Mouse (Mus musculus) heart, adult 9 months (tissue): ENCODE measurements at regions not wholly inside any gene's neighbourhood (a gene's known extent, or its start where the extent isn't known, plus 50 kb on each side); places are given as distances from the start of the nearest gene placed in this dataset.

Experiments
- DNase-seq, 2 experiments: peaks; one replicate each; pipeline ENCODE4 v3.0.0; 2022; ENCODE audit warnings: low spot score in 2 of 2

DNA sequence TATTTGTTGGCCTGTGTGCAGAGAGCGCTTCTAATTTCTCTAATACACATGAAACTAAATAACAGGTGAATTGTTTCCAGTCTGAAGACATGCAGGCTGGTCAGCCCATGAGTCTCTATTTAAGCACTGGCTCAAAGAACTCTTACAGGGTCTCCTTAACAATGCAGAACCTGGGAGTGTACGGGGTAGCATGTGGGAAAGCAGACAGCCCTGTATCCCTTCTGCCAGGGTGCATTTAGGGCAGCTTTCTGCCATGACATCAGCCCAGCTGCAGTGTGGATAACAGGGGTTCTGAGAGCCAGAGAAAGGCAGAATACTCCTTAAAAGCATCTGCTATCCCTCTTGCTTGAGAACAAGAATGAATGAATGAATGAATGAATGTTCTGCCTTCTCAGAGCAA, 164.7 kb downstream of the Grb14 start:
- DNase-seq = no peak

DNA sequence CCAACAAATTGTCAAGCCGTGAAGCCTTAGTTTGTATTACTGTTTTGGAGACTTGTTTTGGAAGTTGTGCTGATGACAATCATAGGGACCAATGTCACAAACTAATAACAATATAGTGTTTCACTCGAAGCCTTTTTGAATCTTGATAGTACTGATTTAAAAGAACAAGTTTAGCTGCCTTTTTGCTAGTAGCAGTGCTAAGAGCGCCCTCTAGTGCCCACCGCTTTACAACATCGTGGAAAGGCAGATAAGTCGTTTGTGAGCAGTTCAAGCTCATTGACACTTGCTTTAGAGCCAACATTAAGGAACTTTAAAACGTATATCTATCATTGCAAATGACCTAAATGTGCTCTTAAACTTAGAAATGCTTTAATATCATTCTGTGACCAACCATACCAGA, 170.9 kb downstream of the Grb14 start:
- DNase-seq = peak in 1 of 2 experiments; percentile 22

DNA sequence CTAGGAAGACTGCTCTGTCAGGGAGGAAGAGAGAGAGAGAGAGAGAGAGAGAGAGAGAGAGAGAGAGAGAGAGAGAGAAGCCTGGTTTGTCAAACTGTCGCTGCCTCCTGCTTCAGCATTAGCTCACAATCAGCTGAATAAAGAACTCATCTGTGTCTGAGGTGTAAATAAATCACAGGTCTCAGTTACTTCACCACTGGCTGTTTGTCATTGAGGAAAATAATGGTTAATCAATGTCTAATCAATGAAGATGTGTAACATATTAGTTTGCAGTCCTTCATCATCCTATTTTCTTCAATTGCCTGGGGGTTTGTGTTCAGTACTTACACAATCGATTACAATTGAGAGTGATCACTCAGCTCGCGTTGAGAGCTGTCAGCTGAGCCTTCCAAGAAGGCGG, 171.9 kb downstream of the Grb14 start:
- no peak for DNase-seq

DNA sequence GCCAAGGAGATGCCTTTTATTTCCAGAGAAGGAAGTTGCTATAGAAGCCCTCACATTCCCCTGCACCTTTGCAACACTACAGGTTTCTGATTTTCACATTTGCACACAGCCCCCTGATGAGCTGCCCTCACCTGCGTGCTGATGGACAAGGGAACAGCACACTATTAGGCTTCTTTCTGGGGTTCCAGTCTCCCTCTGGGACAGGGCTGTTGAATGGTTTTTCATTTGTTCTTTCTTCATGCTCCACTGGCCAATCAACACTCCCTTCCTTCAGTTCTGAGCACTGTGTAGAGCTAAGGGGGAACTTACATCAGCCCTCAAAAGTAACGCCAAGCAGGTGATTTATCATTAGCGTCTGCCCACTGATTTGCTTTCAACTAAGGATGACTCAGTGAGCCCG, 173.7 kb downstream of the Grb14 start:
- DNase-seq = no peak

DNA sequence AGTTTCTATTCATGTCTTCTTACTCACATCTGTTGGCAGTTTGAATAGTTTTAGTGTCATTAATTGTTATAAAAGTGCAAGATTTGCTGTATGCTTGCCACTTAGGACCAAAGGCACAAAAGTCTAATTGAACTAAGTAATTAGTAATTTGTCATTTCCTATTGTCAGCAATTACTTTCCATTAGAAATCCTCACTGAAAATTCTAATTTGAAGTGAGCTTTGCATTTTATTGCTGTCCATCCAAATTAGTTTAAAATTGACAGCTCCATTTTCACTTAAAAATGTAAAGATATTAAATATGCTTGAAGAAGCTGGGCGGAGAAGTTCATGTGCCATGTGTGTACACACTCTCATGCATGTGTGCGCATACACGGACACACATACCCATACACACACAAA, 174.1 kb downstream of the Grb14 start:
- DNase-seq = no peak

DNA sequence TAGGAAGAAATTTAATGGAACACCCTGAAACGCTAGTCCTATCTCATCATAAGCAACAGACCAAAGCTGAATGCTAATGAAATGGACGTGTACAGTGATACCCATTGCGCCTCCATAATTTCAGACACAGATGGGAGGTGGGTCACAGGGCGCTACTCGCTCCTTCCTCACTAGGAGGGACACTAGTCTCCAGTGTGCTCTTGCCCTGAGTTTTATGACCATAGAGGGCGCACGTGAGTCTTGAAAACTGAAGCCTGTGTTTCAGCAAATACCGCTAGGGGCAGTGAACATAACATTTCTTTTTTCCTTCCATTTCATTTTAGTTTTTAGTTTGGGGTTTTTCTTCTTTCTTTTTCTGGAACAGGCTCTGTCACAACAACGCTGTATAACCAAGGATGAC, 200.3 kb downstream of the Grb14 start:
- no peak for DNase-seq

DNA sequence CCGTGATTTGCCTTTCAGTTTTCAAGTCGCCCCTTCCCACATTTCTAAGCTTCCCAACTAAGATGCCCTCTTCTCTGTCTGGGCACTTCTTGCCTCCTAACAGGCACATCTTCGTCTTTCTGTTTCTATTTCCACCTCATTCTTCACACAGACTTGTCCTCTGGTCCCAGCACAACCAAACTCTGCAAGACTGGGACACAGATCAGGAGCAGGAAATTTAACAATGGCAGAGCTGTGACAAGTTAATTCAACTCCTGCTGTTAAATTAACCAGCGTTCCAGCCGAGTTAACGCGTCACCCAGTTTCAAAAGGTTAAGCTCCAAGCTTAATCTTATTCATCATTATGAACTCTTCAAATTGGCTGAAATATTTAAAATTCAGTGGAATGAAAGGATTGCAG, 200.9 kb downstream of the Grb14 start:
- DNase-seq = no peak

DNA sequence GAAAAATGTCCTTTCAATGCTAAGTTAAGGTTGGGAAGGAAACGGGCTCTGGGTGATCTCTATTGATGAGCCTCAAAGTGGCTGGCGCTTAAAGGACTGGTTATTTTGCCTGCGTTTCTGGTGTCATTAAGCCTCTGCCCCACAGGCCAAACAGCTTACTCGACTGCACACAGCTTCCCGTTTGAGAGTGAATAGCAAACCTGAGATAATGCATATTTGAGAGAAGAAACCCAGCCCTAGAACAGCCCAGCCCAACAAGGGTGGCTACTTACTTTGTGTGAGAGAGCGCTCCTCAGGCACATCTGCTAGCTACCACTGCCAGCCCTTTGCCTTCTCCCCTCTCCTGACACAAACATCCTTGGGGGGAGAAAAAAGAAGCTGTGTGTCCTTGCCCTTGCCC, 201.7 kb downstream of the Grb14 start:
- DNase-seq = no peak

DNA sequence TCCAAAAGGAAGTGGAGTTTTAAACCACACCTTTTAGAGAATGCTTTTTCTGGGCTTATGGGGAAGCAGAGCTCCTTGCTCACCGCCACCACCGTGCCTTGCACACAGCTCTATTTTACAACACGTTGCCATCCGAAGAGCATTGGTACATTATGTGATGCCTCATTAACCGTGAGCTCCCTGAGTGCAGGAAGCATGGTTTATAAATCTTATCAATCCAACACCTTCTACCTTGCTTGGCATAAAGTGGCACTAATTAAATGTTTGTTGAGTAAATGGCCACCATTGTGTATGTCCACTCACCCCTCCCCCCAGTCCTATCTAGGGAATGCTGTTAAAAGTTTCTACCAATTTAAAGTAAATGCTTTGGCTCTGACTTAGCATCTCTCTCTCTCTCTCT, 206.6 kb downstream of the Grb14 start:
- no peak for DNase-seq
